Mouse (Mus musculus) brain, embryonic 14.5 days (tissue): ENCODE results near the gene Cmip. TPM values are rescaled to one million over a fixed set of nuclear protein-coding genes. Genes with fewer than 3 reads are reported as not detected.

Source experiments
- DNase-seq: peaks from one replicate; pipeline ENCODE4 v3.0.0-alpha.2; 2011; ENCODE audit warnings: low read depth
- CTCF ChIP-seq: fragments of 200-500 bp; IDR thresholded peaks from 2 replicates; pipeline ENCODE4 v1.5.1; 2012; ENCODE audit warnings: inconsistent platforms, mild to moderate bottlenecking, moderate library complexity, borderline replicate concordance; ENCODE audit not compliant: insufficient read depth, insufficient read length; ENCODE audit errors: extremely low read depth
- POLR2A ChIP-seq: fragments of 200-500 bp; IDR thresholded peaks from 2 replicates; pipeline ENCODE4 v1.6.1; 2012; ENCODE audit warnings: mild to moderate bottlenecking, inconsistent platforms, borderline replicate concordance; ENCODE audit not compliant: poor library complexity, insufficient read depth, insufficient read length, severe bottlenecking; ENCODE audit errors: extremely low read depth
- polyA plus RNA-seq: library from polyadenylated mRNA; depleted of rRNA; stranded (reverse); fragments of >200 nt; gene quantifications from 2 replicates; pipeline ENCODE4 v1.2.3, GENCODE M21; 2012; rRNA removed

Gene Cmip
- polyA plus RNA-seq, 1 experiment: 205 TPM

- no peak for DNase-seq
- TF ChIP-seq POLR2A: no peak
- TF ChIP-seq CTCF: no peak
These were observed 243.5 kb downstream of the Cmip start for GRCm38 (mm10) chr8:117500232-117500823.

DNA sequence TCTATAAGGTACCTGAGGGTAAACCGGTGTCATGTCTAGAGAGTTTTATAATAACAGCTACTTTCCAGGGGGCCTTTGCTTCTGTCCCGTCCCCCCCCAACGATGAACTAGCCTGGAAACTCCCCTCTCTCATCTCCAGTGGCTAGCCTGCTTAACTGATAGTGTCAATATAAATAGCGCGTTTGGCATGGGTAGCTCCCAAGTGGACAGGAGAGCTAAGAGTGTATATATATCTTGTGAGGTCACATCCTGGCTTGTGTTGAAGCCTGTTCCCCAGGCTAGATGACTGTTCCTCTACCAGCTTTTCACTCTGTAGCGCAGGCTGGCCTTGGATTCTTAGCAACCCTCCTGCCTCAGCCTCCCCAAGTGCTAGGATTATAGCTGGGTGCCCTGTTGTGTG, 244.5 kb downstream of the Cmip start:
- TF ChIP-seq CTCF (no peak), POLR2A (no peak)
- no peak for DNase-seq

- TF ChIP-seq POLR2A: no peak
- TF ChIP-seq CTCF: no peak
- no peak for DNase-seq
These were observed 246.7 kb downstream of the Cmip start for GRCm38 (mm10) chr8:117503405-117504069.

DNA sequence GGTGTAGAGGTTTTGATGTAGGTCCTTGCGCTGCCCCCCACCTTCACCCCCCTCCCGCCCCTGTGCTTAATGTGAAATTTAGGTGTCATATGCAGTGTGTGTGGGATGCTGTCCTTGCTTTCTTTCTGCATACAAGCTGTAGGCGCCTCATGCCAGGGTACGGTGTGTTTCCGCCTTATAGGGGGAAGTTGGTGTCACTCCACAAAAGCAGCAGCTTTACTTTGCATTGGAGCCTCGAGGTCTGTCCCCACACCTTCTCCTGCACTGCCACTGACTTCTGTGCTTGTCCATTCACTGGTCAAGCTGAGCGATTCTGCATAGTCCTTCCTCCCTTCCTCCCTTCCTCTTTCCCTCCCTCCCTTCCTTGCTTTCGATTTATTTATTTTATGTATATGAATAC, 250.8 kb downstream of the Cmip start:
- DNase-seq: no peak
- TF ChIP-seq POLR2A: no peak
- TF ChIP-seq CTCF: no peak

Other genes starting within 250 kb of the Cmip start
- 0.01 TPM in 2 replicates for gene Pkd1l2, start 174.6 kb upstream of the Cmip start, polyA plus RNA-seq
- gene Bco1, start 161.2 kb upstream of the Cmip start, polyA plus RNA-seq: 0.11 and 0.12 TPM in 2 replicates
- gene Gan, start 98.9 kb upstream of the Cmip start, polyA plus RNA-seq: 8.0 and 10.5 TPM in 2 replicates
- 0.82 and 1.5 TPM in 2 replicates for gene Plcg2, start 241.2 kb downstream of the Cmip start, polyA plus RNA-seq